Mouse (Mus musculus) kidney, postnatal 10 days (tissue): ENCODE data around the gene Cntn6.

Experiments used
- DNase-seq: peaks from one replicate; pipeline ENCODE4 v3.0.0; 2021; ENCODE audit warnings: mixed read lengths

Gene Cntn6

DNA sequence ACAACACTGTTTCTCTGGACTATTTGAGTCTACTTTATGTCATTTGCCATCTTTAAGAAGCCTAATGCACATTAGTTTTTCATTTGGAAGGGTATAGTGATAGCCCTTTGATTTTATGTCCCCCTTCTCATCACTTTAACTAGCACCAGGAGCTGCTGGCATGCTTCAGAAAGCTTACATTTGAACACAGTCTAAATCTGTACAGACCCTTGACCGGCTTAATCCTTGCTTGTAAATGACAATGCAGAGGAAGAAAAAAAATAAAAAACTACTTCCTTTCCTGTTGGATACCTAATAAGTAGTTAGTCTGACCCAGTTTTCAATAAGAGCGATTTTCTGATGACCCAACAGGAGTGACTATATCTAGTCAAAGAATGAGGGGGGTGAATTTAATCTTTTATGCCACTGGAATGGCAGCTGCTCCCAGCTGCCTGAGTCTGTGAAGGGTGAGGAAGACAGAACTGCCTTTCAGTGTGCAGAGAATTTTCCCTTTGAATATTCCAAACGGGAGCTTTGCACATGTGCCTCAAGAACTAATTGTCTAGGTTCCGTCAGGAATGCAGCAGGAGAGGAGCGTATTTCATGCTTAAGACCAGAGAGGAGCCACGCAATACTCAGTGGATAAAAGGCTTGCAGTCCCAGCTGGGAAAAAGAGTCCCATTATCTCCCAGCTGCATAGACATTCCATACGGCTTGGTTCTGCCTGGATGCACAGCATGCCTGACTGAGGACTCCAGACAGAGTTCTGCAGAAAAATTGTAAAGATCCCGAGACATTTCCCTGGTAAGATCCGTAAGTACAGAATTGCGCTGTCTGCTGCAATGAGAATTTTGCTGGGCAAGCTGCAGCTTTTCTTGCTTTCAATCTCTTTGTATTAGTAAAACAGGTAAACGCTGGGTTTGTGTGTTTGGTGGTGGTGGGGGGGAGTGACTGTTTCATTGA, at the start of gene Cntn6:
Cntn6 (plus strand) TSS at position 301 of the 942 bp plus-strand sequence.
- peak; percentile 5 for DNase-seq

GRCm38 (mm10) chr6:104443731-104444130, 48.9 kb upstream of the Cntn6 start:
- DNase-seq: no peak

DNA sequence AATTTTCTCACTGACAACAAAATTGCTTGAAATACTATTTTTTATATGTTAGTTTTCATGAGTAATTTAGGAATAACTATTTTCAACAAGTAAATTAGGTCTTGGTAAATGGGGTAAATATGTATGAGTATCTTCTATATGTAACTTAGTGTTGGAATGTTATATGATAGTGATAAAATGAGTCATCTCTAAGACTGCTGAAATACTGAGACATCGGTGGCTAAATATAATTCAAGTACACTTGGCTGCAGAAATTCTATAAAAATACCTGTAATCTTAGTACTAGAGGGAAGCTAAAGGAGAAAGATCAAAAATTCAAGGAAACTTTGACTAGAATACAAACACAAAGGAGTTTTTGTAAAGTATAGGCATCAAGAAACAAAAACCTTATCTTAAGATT, 21.9 kb upstream of the Cntn6 start:
- no peak for DNase-seq

- peak; percentile 11 for DNase-seq
These were observed 13.3 kb upstream of the Cntn6 start for GRCm38 (mm10) chr6:104479242-104479641.

GRCm38 (mm10) chr6:104493459-104493858, 869 bp downstream of the Cntn6 start:
- DNase-seq: no peak

DNA sequence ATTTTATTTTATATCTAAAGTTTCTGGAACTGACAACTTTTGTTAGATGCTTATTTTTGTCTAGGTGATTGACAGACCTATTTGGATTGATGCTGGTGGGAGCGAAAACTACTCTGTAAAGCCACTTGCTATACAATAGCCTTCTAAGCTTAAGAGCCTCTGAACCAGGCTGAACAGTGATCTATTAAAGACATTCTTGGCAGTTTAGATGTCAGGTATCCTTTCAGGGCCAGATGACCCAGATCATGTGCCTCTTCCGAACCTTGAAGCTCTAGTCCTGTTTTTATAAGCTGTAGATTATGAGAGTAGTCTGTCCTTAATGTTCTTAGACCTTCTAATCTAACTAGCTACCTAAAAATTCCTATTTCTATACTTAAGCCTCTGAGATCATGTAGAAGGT, 3.2 kb downstream of the Cntn6 start:
- DNase-seq: no peak

GRCm38 (mm10) chr6:104563993-104564392, 71.4 kb downstream of the Cntn6 start:
- DNase-seq: no peak

- DNase-seq: no peak
These were observed 77.0 kb downstream of the Cntn6 start for GRCm38 (mm10) chr6:104569564-104569963.

DNA sequence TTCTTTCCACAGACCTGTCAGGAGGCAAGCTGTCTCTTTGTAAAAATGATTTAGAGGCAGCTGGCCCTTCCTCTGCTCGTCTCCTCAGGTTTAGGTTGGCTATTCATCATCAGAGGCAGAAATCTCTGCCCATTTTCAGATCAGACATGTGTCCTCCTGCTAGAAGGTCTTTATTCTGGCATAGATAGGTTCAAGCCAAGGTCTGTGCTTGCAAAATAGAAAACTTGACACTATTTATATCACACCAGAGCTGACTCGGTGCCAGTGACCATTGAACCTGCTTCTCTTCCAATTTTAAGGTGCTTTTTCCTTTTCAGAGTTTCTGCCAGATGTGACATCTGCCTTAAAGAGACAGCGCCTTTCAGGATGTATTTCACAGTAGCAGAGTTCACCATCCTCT, 95.4 kb downstream of the Cntn6 start:
- DNase-seq: no peak

DNA sequence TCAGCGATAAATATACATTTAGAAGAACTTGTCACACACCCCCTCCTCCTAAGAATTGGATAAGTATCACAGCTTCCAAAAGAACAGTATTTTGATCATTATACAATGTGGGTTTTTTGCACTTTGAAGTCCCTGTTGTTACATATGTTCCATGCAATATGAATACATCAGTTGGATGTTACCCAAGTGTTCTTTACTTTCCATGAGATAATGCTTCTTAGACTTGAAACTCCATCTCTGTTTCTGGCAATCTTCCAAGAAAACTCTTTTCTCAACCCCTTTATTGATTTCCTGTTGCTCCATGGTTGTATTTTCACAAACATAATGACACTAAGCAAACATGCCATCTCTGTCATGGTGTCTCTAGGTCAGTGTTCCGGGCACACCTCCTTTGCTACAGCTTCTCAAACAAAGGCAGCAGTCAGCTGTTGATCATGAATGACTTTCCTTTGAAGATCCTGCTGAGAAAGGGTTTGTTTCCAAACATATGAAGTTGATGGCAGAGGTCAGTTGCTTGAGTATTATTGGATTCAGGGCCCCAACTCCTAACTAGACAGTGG, 108.3 kb downstream of the Cntn6 start:
- no peak for DNase-seq

DNA sequence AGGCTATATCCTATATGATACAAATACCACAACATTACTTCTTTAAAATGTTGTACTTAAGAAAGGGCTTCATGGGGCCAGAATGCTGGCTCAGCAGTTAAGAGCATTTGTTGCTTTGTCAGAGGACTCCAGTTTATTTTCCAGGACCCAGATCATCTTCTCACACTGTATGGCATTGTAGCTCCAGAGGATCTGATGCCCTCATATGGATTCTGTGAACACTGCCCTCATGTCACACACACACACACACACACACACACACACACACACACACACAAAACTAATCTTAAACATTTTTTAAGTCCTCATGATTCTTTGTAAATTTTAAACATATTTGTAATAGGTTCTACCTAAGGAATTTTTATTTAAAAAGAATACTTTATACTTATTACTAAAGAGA, 110.3 kb downstream of the Cntn6 start:
- no peak for DNase-seq

- DNase-seq: peak; percentile 5
These were observed 110.8 kb downstream of the Cntn6 start for GRCm38 (mm10) chr6:104603371-104603770.

- DNase-seq: no peak
These were observed 112.6 kb downstream of the Cntn6 start for GRCm38 (mm10) chr6:104605214-104605613.

- no peak for DNase-seq
These were observed 160.9 kb downstream of the Cntn6 start for GRCm38 (mm10) chr6:104653518-104653917.

DNA sequence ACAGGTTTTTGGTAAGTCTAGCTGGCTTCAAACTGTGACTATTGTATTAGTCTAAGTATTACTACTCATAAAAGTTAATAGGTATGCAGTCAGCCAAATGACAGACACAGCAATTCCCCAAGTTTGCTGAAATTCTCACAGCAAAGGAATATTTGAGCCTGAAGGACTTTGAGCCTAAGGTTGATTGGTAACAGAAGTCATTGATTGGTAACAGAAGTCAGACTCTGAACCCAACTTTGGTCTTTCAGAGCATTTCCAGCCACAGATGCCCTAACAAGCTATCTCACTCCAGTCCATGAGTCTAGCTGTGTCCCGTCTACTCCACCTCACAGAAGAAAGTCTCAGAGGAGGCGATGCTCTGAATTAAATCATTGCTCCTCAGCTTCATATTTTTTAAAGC, 176.1 kb downstream of the Cntn6 start:
- DNase-seq: no peak

DNA sequence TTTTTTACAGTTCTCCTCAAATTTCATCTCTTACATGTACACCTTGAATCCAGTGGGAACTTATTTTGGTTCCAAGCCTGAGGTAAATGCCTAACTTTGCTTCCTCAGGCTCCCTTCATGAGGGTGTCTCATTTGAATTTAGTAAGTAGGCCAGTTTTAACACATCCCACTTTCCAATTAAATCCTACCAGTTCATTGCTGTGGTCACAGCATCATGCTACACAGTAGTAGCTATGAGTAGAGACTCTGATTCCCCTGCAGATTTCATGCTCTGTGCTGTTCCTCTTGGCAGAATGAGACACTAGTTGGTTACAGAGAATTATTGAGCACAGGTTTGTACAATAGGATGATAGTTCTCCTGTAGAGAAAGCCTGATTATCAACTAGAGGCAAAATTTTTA, 181.7 kb downstream of the Cntn6 start:
- no peak for DNase-seq

- DNase-seq: no peak
These were observed 187.4 kb downstream of the Cntn6 start for GRCm38 (mm10) chr6:104679809-104680495.

- no peak for DNase-seq
These were observed 195.4 kb downstream of the Cntn6 start for GRCm38 (mm10) chr6:104687980-104688379.

DNA sequence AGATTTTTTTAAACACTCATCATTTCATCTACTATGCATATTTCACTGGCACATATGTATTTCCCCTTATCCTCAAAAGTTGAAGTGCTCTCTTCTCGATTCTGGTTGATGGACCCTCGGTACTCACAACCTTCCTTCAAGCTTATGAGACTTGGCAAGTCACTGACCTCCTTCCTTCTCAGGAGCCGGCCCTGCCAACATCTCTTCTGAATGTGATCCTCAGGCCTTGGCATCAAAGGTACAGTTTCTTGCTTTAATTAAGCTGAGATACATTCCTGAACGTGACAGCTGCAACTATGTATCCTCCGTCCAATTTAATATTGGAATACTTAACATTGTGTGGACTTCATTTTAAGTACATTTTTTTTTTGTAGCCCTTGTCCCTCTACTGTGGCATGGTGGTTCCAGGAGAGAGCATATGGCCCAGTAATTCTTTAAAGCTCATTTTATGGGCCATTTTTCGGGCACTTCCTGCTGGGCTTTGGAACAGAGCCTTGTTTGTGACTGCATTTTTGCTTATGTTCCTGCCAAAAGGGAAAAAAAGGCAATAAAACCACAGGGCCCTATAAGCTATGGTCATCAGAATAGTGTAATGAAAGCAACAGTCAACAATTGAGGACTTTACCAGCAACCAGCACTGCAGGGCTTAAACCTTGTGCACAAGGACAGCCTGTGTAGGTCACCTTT, 196.0 kb downstream of the Cntn6 start:
- DNase-seq: no peak

GRCm38 (mm10) chr6:104728571-104728970, 236.0 kb downstream of the Cntn6 start:
- DNase-seq: no peak

DNA sequence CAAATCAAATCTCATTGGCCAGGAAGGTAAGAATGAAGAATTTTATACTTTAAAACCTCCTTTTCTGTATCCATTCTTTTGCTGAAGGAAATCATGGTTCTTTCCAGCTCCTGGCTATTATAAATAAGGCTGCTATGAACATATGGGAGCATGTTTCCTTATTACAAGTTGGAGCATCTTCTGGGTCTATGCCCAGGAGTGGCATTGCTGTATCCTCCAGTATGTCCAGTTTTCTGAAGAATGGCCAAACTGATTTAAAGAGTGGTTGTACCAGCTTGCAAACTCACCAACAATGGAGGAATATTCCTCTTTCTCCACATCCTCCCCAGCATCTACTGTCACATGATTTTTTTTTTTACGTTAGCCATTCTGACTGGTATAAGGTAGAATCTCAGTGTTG, 241.7 kb downstream of the Cntn6 start:
- DNase-seq: no peak

DNA sequence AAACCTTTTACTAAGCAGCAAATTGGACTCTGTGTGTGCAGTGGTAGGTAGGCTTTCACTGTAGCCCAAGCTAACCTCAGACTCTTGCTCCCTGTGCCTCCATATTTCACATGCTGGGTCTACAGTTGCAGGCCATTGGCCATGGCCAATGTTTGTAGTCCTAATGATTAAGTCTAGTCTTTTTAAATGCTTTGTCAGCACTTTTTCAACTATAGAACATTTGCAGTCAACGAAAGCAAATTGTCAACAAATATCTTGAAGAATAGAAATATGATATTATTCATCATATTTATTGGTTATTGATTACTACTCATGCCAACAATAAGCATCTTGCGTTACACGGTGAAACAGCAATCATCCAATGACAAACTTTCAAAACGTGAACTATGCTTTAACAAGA, 246.4 kb downstream of the Cntn6 start:
- no peak for DNase-seq

- no peak for DNase-seq
These were observed 265.5 kb downstream of the Cntn6 start for GRCm38 (mm10) chr6:104758125-104758524.
